In the genomic region with DNA sequence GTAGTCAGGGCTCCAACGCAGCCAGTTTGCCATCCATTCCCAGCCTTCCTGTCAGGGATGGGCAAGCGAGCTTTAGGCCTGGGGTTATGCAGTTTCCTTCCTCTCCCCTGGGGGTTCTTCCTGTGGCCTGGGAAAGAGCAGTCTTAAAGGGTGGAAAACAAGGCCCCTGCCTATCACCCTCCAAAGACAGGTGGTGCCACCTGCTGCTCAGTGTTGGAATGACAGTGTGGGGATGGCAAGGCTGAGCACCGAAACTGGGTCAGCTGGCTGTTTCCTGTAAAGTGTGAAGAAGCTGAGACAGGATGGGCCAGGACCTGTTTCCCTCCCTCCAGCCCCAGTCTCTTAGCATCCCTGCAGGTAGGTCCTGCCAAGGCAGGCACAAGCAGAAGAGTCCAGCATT, we compare ENCODE assay signal across 8 mouse cellular contexts. TPM values are rescaled to one million over a fixed set of nuclear protein-coding genes. Genes with fewer than 3 reads are reported as not detected.
DNase-seq lines count a peak whose midpoint lies in the region; ATAC-seq lines count a peak whose summit lies in the region.

No protein-coding gene starts in this region.

- ATAC-seq in embryonic facial prominence, embryonic 11.5 days (replicated peaks; ENCODE audit: insufficient number of reproducible peaks, low FRiP score, low TSS enrichment, low read depth), result no peak
- peak; percentile 47; the same call in 1 of the 2 replicates for ATAC-seq in kidney, embryonic 14.5 days (ENCODE audit: low FRiP score, low TSS enrichment)
- peak; percentile 76 for ATAC-seq in monocyte, adult 5-6 weeks (replicated peaks; ENCODE audit: insufficient number of reproducible peaks, low FRiP score, low TSS enrichment, poor library complexity, severe bottlenecking)

- H3K9ac ChIP-seq in embryonic facial prominence, embryonic 11.5 days (replicated peaks; ENCODE audit: low read length), result no peak overlapping the region
- no peak overlapping the region for H3K9ac ChIP-seq in kidney, embryonic 14.5 days (ENCODE audit: low read depth, low read length)

- H3K27ac ChIP-seq in embryonic facial prominence, embryonic 11.5 days (replicated peaks; ENCODE audit: low read depth, low read length), result no peak overlapping the region
- no peak overlapping the region; the same call in 1 of the 2 replicates for H3K27ac ChIP-seq in kidney, embryonic 14.5 days (ENCODE audit: low read depth, low read length)

- peak; percentile 87 for DNase-seq in 3T3-L1 (ENCODE audit: low read depth, low spot score)
- peak; percentile 89 for DNase-seq in adrenal gland, postnatal 25 days
- DNase-seq in embryonic facial prominence, embryonic 11.5 days (ENCODE audit: low spot score), result peak; percentile 81
- peak; percentile 88 to 89 for DNase-seq in heart, adult 9 months (ENCODE audit: low spot score in 2 of 2)
- peak; percentile 81 for DNase-seq in liver
- DNase-seq in spleen, postnatal 36 days (ENCODE audit: low spot score in 2 of 2), result peak; percentile 72 to 75

- H3K27me3 ChIP-seq in embryonic facial prominence, embryonic 11.5 days (ENCODE audit: control insufficient read depth, insufficient read depth, low read length), result no peaks in the 10 kb centered on the region
- H3K27me3 ChIP-seq in kidney, embryonic 14.5 days (ENCODE audit: control insufficient read depth, insufficient read depth, low read length), result no peaks in the 10 kb centered on the region

- peaks cover 9% of the 10 kb centered on the region for H3K36me3 ChIP-seq in embryonic facial prominence, embryonic 11.5 days (replicated peaks; ENCODE audit: control insufficient read depth, insufficient read depth, low read depth, low read length)
- peaks cover 86% of the 10 kb centered on the region for H3K36me3 ChIP-seq in kidney, embryonic 14.5 days (ENCODE audit: control insufficient read depth, insufficient read depth, low read length)

- no peak overlapping the region for H3K4me3 ChIP-seq in embryonic facial prominence, embryonic 11.5 days (ENCODE audit: low read depth, low read length)
- H3K4me3 ChIP-seq in kidney, embryonic 14.5 days (ENCODE audit: low read length), result no peak overlapping the region

- no peak overlapping the region for H3K4me2 ChIP-seq in embryonic facial prominence, embryonic 11.5 days (ENCODE audit: low read depth, low read length)
- H3K4me2 ChIP-seq in kidney, embryonic 14.5 days (replicated peaks; ENCODE audit: low read depth, low read length), result no peak overlapping the region

- WGBS in embryonic facial prominence, embryonic 11.5 days, result 14% methylated on average over 3 of the region's 3 CpGs
- WGBS in kidney, embryonic 14.5 days, result 23% methylated on average over 3 of the region's 3 CpGs

- H3K9me3 ChIP-seq in embryonic facial prominence, embryonic 11.5 days (replicated peaks; ENCODE audit: control insufficient read depth, low read length), result no peaks in the 10 kb centered on the region
- H3K9me3 ChIP-seq in kidney, embryonic 14.5 days (ENCODE audit: control insufficient read depth, low read length), result no peaks in the 10 kb centered on the region

- H3K4me1 ChIP-seq in embryonic facial prominence, embryonic 11.5 days (ENCODE audit: control insufficient read depth, insufficient read depth, low read length), result no peaks in the 10 kb centered on the region
- no peaks in the 10 kb centered on the region for H3K4me1 ChIP-seq in kidney, embryonic 14.5 days (ENCODE audit: control insufficient read depth, insufficient read depth, low read length)

RNA-seq across cellular contexts. Expression of a gene that starts 39.8 kb away (rescaled TPM):
- 24.1 and 27.7 TPM in 2 replicates for total RNA-seq in adrenal gland, postnatal 25 days (2021)
- 13.5 and 14.9 TPM in 2 replicates for polyA plus RNA-seq in embryonic facial prominence, embryonic 11.5 days (2014; fragmentation: Nextera tagmentation; extraction: Ambion mirVana)
- polyA plus RNA-seq in kidney, embryonic 14.5 days (2014; fragmentation: Nextera tagmentation; extraction: Ambion mirVana), result 8.0 and 16.8 TPM in 2 replicates
- 5.0 to 8.4 TPM (median 7.5 TPM) in 3 replicates for total RNA-seq in monocyte, adult 5-6 weeks (2017)

RNA-seq across cellular contexts. Expression of a gene that starts 39.8 kb away (rescaled TPM):
- total RNA-seq in adrenal gland, postnatal 25 days (2021), result 43.7 and 45.2 TPM in 2 replicates
- polyA plus RNA-seq in embryonic facial prominence, embryonic 11.5 days (2014; fragmentation: Nextera tagmentation; extraction: Ambion mirVana), result 22.9 and 26.0 TPM in 2 replicates
- polyA plus RNA-seq in kidney, embryonic 14.5 days (2014; fragmentation: Nextera tagmentation; extraction: Ambion mirVana), result 17.1 and 26.1 TPM in 2 replicates
- 24.4 to 44.2 TPM (median 31.3 TPM) in 3 replicates for total RNA-seq in monocyte, adult 5-6 weeks (2017)
